Mouse (Mus musculus): ENCODE results near the gene Cttnbp2nl. TPM values are rescaled to one million over a fixed set of nuclear protein-coding genes. Genes with fewer than 3 reads are reported as not detected.
A peak's percentile ranks its signal among the peaks of the same experiment; 100 is the strongest.

The Cttnbp2nl gene
- polyA plus RNA-seq (2014; fragmentation: Nextera tagmentation; extraction: Ambion mirVana), result 46.7 and 52.3 TPM in 2 replicates

- Histone ChIP-seq H3K4me2 (replicated peaks; ENCODE audit: low read depth, low read length) (peak within 1 kb of the TSS; percentile 64), H3K36me3 (ENCODE audit: control insufficient read depth, insufficient read depth, low read length) (no peaks in the 10 kb centered on the region), H3K4me1 (replicated peaks; ENCODE audit: control insufficient read depth, insufficient read depth, low read length) (no peaks in the 10 kb centered on the region), H3K27ac (ENCODE audit: low read depth, low read length) (peak within 1 kb of the TSS; percentile 73), H3K9ac (ENCODE audit: low read depth, low read length) (peak within 1 kb of the TSS; percentile 71), H3K4me3 (ENCODE audit: low read depth, low read length) (peak within 1 kb of the TSS; percentile 76), H3K9me3 (ENCODE audit: control insufficient read depth, low read length) (no peaks in the 10 kb centered on the region), H3K27me3 (ENCODE audit: control insufficient read depth, insufficient read depth, low read length) (no peaks in the 10 kb centered on the region)
- ATAC-seq (ENCODE audit: low FRiP score), result peak; percentile 99
- 3% methylated on average over 29 of the region's 31 CpGs for WGBS
- peak; percentile 98 for DNase-seq (ENCODE audit: low spot score)
Observed at GRCm38 (mm10) chr3:105052937-105053697, at the start of gene Cttnbp2nl. Cttnbp2nl (minus strand) TSS chr3:105053146.

- 61% methylated on average over 4 of the region's 4 CpGs for whole genome bisulfite sequencing
- DNase-seq (ENCODE audit: low spot score), result no peak
- no peak overlapping the region for H3K27ac ChIP-seq (ENCODE audit: low read depth, low read length)
- H3K36me3 ChIP-seq (ENCODE audit: control insufficient read depth, insufficient read depth, low read length), result no peaks in the 10 kb centered on the region
- H3K4me3 ChIP-seq (ENCODE audit: low read depth, low read length), result no peak overlapping the region
- no peaks in the 10 kb centered on the region for H3K27me3 ChIP-seq (ENCODE audit: control insufficient read depth, insufficient read depth, low read length)
- H3K9ac ChIP-seq (ENCODE audit: low read depth, low read length), result no peak overlapping the region
- ATAC-seq (ENCODE audit: low FRiP score), result no peak
- no peak overlapping the region for H3K4me2 ChIP-seq (replicated peaks; ENCODE audit: low read depth, low read length)
- no peaks in the 10 kb centered on the region for H3K9me3 ChIP-seq (ENCODE audit: control insufficient read depth, low read length)
- no peaks in the 10 kb centered on the region for H3K4me1 ChIP-seq (replicated peaks; ENCODE audit: control insufficient read depth, insufficient read depth, low read length)
Observed at GRCm38 (mm10) chr3:105100270-105100589, 47.3 kb upstream of the Cttnbp2nl start.

- no peak overlapping the region for H3K4me2 ChIP-seq (replicated peaks; ENCODE audit: low read depth, low read length)
- no peak overlapping the region for H3K9ac ChIP-seq (ENCODE audit: low read depth, low read length)
- no peak overlapping the region for H3K4me3 ChIP-seq (ENCODE audit: low read depth, low read length)
- no peak for ATAC-seq (ENCODE audit: low FRiP score)
- no peaks in the 10 kb centered on the region for H3K27me3 ChIP-seq (ENCODE audit: control insufficient read depth, insufficient read depth, low read length)
- DNase-seq (ENCODE audit: low spot score), result peak; percentile 21
- WGBS, result 24% methylated on average over 15 of the region's 15 CpGs
- no peaks in the 10 kb centered on the region for H3K4me1 ChIP-seq (replicated peaks; ENCODE audit: control insufficient read depth, insufficient read depth, low read length)
- H3K9me3 ChIP-seq (ENCODE audit: control insufficient read depth, low read length), result no peaks in the 10 kb centered on the region
- no peaks in the 10 kb centered on the region for H3K36me3 ChIP-seq (ENCODE audit: control insufficient read depth, insufficient read depth, low read length)
- H3K27ac ChIP-seq (ENCODE audit: low read depth, low read length), result no peak overlapping the region
Observed at GRCm38 (mm10) chr3:105099526-105100269, 46.8 kb upstream of the Cttnbp2nl start.

GRCm38 (mm10) chr3:105097581-105097980, 44.6 kb upstream of the Cttnbp2nl start:
- H3K4me3 ChIP-seq (ENCODE audit: low read depth, low read length), result no peak overlapping the region
- no peak overlapping the region for H3K4me2 ChIP-seq (replicated peaks; ENCODE audit: low read depth, low read length)
- H3K27ac ChIP-seq (ENCODE audit: low read depth, low read length), result no peak overlapping the region
- H3K9ac ChIP-seq (ENCODE audit: low read depth, low read length), result no peak overlapping the region
- H3K36me3 ChIP-seq (ENCODE audit: control insufficient read depth, insufficient read depth, low read length), result no peaks in the 10 kb centered on the region
- ATAC-seq (ENCODE audit: low FRiP score) (no peak), DNase-seq (ENCODE audit: low spot score) (no peak)
- 80% methylated on average over 4 of the region's 4 CpGs for WGBS
- H3K9me3 ChIP-seq (ENCODE audit: control insufficient read depth, low read length), result no peaks in the 10 kb centered on the region
- H3K27me3 ChIP-seq (ENCODE audit: control insufficient read depth, insufficient read depth, low read length), result no peaks in the 10 kb centered on the region
- H3K4me1 ChIP-seq (replicated peaks; ENCODE audit: control insufficient read depth, insufficient read depth, low read length), result no peaks in the 10 kb centered on the region

GRCm38 (mm10) chr3:105095026-105095425, 42.1 kb upstream of the Cttnbp2nl start:
- Histone ChIP-seq H3K27me3 (ENCODE audit: control insufficient read depth, insufficient read depth, low read length) (no peaks in the 10 kb centered on the region), H3K9ac (ENCODE audit: low read depth, low read length) (no peak overlapping the region), H3K4me3 (ENCODE audit: low read depth, low read length) (no peak overlapping the region), H3K27ac (ENCODE audit: low read depth, low read length) (no peak overlapping the region), H3K4me2 (replicated peaks; ENCODE audit: low read depth, low read length) (no peak overlapping the region), H3K36me3 (ENCODE audit: control insufficient read depth, insufficient read depth, low read length) (no peaks in the 10 kb centered on the region), H3K9me3 (ENCODE audit: control insufficient read depth, low read length) (no peaks in the 10 kb centered on the region), H3K4me1 (replicated peaks; ENCODE audit: control insufficient read depth, insufficient read depth, low read length) (no peaks in the 10 kb centered on the region)
- DNase-seq (ENCODE audit: low spot score), result no peak
- WGBS, result 84% methylated on average over 5 of the region's 5 CpGs
- ATAC-seq (ENCODE audit: low FRiP score), result no peak

- no peaks in the 10 kb centered on the region for H3K36me3 ChIP-seq (ENCODE audit: control insufficient read depth, insufficient read depth, low read length)
- H3K27me3 ChIP-seq (ENCODE audit: control insufficient read depth, insufficient read depth, low read length), result no peaks in the 10 kb centered on the region
- H3K4me3 ChIP-seq (ENCODE audit: low read depth, low read length), result no peak overlapping the region
- 55% methylated on average over 2 of the region's 2 CpGs for WGBS
- DNase-seq (ENCODE audit: low spot score) (no peak), ATAC-seq (ENCODE audit: low FRiP score) (no peak)
- H3K27ac ChIP-seq (ENCODE audit: low read depth, low read length), result no peak overlapping the region
- H3K4me1 ChIP-seq (replicated peaks; ENCODE audit: control insufficient read depth, insufficient read depth, low read length), result no peaks in the 10 kb centered on the region
- H3K9ac ChIP-seq (ENCODE audit: low read depth, low read length), result no peak overlapping the region
- no peak overlapping the region for H3K4me2 ChIP-seq (replicated peaks; ENCODE audit: low read depth, low read length)
- no peaks in the 10 kb centered on the region for H3K9me3 ChIP-seq (ENCODE audit: control insufficient read depth, low read length)
Observed at GRCm38 (mm10) chr3:105094448-105094847, 41.5 kb upstream of the Cttnbp2nl start.

GRCm38 (mm10) chr3:105092721-105093505, 40.0 kb upstream of the Cttnbp2nl start:
- H3K9me3 ChIP-seq (ENCODE audit: control insufficient read depth, low read length), result no peaks in the 10 kb centered on the region

GRCm38 (mm10) chr3:105090981-105091380, 38.0 kb upstream of the Cttnbp2nl start:
- Histone ChIP-seq H3K36me3 (ENCODE audit: control insufficient read depth, insufficient read depth, low read length) (no peaks in the 10 kb centered on the region), H3K4me1 (replicated peaks; ENCODE audit: control insufficient read depth, insufficient read depth, low read length) (no peaks in the 10 kb centered on the region), H3K4me2 (replicated peaks; ENCODE audit: low read depth, low read length) (no peak overlapping the region), H3K27ac (ENCODE audit: low read depth, low read length) (no peak overlapping the region), H3K4me3 (ENCODE audit: low read depth, low read length) (no peak overlapping the region), H3K27me3 (ENCODE audit: control insufficient read depth, insufficient read depth, low read length) (no peaks in the 10 kb centered on the region), H3K9ac (ENCODE audit: low read depth, low read length) (no peak overlapping the region), H3K9me3 (ENCODE audit: control insufficient read depth, low read length) (no peaks in the 10 kb centered on the region)
- WGBS, result 44% methylated on average over 3 of the region's 3 CpGs
- DNase-seq (ENCODE audit: low spot score) (peak; percentile 32), ATAC-seq (ENCODE audit: low FRiP score) (no peak)

More at GRCm38 (mm10) chr3:105092721-105093505, 40.0 kb upstream of the Cttnbp2nl start:
- 71% methylated on average over 11 of the region's 11 CpGs for WGBS
- Histone ChIP-seq H3K4me2 (replicated peaks; ENCODE audit: low read depth, low read length) (no peak overlapping the region), H3K4me3 (ENCODE audit: low read depth, low read length) (no peak overlapping the region), H3K27ac (ENCODE audit: low read depth, low read length) (no peak overlapping the region), H3K36me3 (ENCODE audit: control insufficient read depth, insufficient read depth, low read length) (no peaks in the 10 kb centered on the region), H3K4me1 (replicated peaks; ENCODE audit: control insufficient read depth, insufficient read depth, low read length) (no peaks in the 10 kb centered on the region), H3K27me3 (ENCODE audit: control insufficient read depth, insufficient read depth, low read length) (no peaks in the 10 kb centered on the region), H3K9ac (ENCODE audit: low read depth, low read length) (no peak overlapping the region)
- ATAC-seq (ENCODE audit: low FRiP score) (no peak), DNase-seq (ENCODE audit: low spot score) (no peak)

All from hindbrain, embryonic 11.5 days (tissue).